Comparison of ENCODE assay signal across 9 mouse cellular contexts in genomic region chr6:86694465-86694864, GRCm38 (mm10). TPM values are rescaled to one million over a fixed set of nuclear protein-coding genes. Genes with fewer than 3 reads are reported as not detected.
DNase-seq lines count a peak whose midpoint lies in the region; ATAC-seq and TF ChIP-seq lines count a peak whose summit lies in the region.
"Had no signal": no experiment of that assay in that cellular context is flagged by ENCODE, and none has a peak within 500 bp of the region (broad histone marks: within the 10 kb centered on the region; RNA-seq: fewer than 3 reads in every experiment).

No protein-coding gene starts in this region.

- intact Hi-C loops in heart, postnatal 14 days (cut with DNase I): no loop called here

- H3K4me2 ChIP-seq in heart, embryonic 11.5 days: no peak overlapping the region
- H3K4me2 ChIP-seq: embryonic facial prominence, embryonic 15.5 days had no signal

- H3K27ac ChIP-seq in heart, embryonic 11.5 days (ENCODE audit: low read depth, low read length): no peak overlapping the region
- no peak overlapping the region for H3K27ac ChIP-seq in cortical plate, adult 2 months (ENCODE audit: insufficient read depth, low read length)
- H3K27ac ChIP-seq in thymus, adult 2 months (ENCODE audit: control insufficient read depth, insufficient read depth, low read length): no peak overlapping the region
- H3K27ac ChIP-seq: embryonic facial prominence, embryonic 15.5 days had no signal

- H3K4me1 ChIP-seq in heart, embryonic 11.5 days (ENCODE audit: control insufficient read depth, insufficient read depth, low read length): no peaks in the 10 kb centered on the region
- H3K4me1 ChIP-seq in cortical plate, adult 2 months (ENCODE audit: control insufficient read depth, insufficient read depth, low read length): no peaks in the 10 kb centered on the region
- H3K4me1 ChIP-seq in thymus, adult 2 months (replicated peaks; ENCODE audit: control insufficient read depth, insufficient read depth, low read length): no peaks in the 10 kb centered on the region
- H3K4me1 ChIP-seq: embryonic facial prominence, embryonic 15.5 days had no signal

- peak; percentile 60 for TF ChIP-seq CTCF in cortical plate, adult 2 months (IDR thresholded peaks at IDR 0.05; ENCODE audit: extremely low read depth, insufficient read depth, low read length)
- peak; percentile 25; the same call in 1 of the 2 replicates for TF ChIP-seq CTCF in thymus, adult 2 months (IDR thresholded peaks at IDR 0.05; ENCODE audit: borderline replicate concordance, control insufficient read depth, extremely low read depth, insufficient read depth, low read length, poor library complexity)

- no peak overlapping the region for H3K4me3 ChIP-seq in heart, embryonic 11.5 days (ENCODE audit: low read depth, low read length)
- H3K4me3 ChIP-seq in cortical plate, adult 2 months (ENCODE audit: insufficient read depth, low read length): no peak overlapping the region
- H3K4me3 ChIP-seq in thymus, adult 2 months (ENCODE audit: control insufficient read depth, insufficient read depth, low read length): no peak overlapping the region
- H3K4me3 ChIP-seq: embryonic facial prominence, embryonic 15.5 days had no signal

- H3K36me3 ChIP-seq in heart, embryonic 11.5 days (ENCODE audit: control insufficient read depth, insufficient read depth, low read length): peaks cover 6% of the 10 kb centered on the region; the same call in 1 of the 2 replicates
- peaks cover 47% of the 10 kb centered on the region for H3K36me3 ChIP-seq in thymus, adult 2 months (ENCODE audit: control insufficient read depth, insufficient read depth, low read length)

- H3K27me3 ChIP-seq in heart, embryonic 11.5 days (ENCODE audit: control insufficient read depth, insufficient read depth, low read length): no peaks in the 10 kb centered on the region
- no peaks in the 10 kb centered on the region for H3K27me3 ChIP-seq in thymus, adult 2 months (ENCODE audit: control insufficient read depth, insufficient read depth, low read length)
- H3K27me3 ChIP-seq: embryonic facial prominence, embryonic 15.5 days had no signal

- peak; percentile 30 to 65 for DNase-seq in heart, postnatal 14 days
- DNase-seq in CD4-positive helper T cell, adult 2 months (ENCODE audit: low read depth, low spot score): peak; percentile 73
- DNase-seq in adipocyte (ENCODE audit: low spot score): peak; percentile 64
- peak; percentile 56 for DNase-seq in kidney, postnatal 14 days
- DNase-seq in thymus, adult 2 months: peak; percentile 67

- H3K9me3 ChIP-seq in heart, embryonic 11.5 days (replicated peaks; ENCODE audit: control insufficient read depth, low read length): no peaks in the 10 kb centered on the region
- H3K9me3 ChIP-seq: embryonic facial prominence, embryonic 15.5 days had no signal

- H3K9ac ChIP-seq in heart, embryonic 11.5 days (ENCODE audit: low read depth, low read length): no peak overlapping the region
- H3K9ac ChIP-seq: embryonic facial prominence, embryonic 15.5 days had no signal

- ATAC-seq in heart, embryonic 11.5 days (replicated peaks; ENCODE audit: insufficient number of reproducible peaks, low FRiP score, low TSS enrichment): no peak
- ATAC-seq in megakaryocyte progenitor cell, adult 5-6 weeks (replicated peaks; ENCODE audit: poor library complexity): peak; percentile 90

- no peak for TF ChIP-seq POLR2A in cortical plate, adult 2 months (IDR thresholded peaks at IDR 0.05; ENCODE audit: extremely low read depth, insufficient read depth, low read length)
- no peak for TF ChIP-seq POLR2A in thymus, adult 2 months (IDR thresholded peaks at IDR 0.05; ENCODE audit: control insufficient read depth, extremely low read depth, insufficient read depth, low read length, poor library complexity)

RNA-seq across cellular contexts. Expression of gene Snrnp27, which starts 10.1 kb away (rescaled TPM):
- 10 to 100 TPM; 40.1 to 45.9 TPM for total RNA-seq in heart, postnatal 14 days (2021)
- 97.6 and 109 TPM in 2 replicates for polyA plus RNA-seq in heart, embryonic 11.5 days (2014; fragmentation: Nextera tagmentation; extraction: Ambion mirVana)
- polyA plus RNA-seq in cortical plate, adult 2 months (2012; rRNA removed): 55.2 and 59.4 TPM in 2 replicates
- total RNA-seq in megakaryocyte progenitor cell, adult 5-6 weeks (2015): 80.1 and 86.4 TPM in 2 replicates
- total RNA-seq in megakaryocyte progenitor cell, adult 5-6 weeks (2017): 87.2 and 125 TPM in 2 replicates
- polyA plus RNA-seq in thymus, adult 2 months (2012; rRNA removed): 14.0 and 14.5 TPM in 2 replicates

RNA-seq across cellular contexts. Expression of gene Mxd1, which starts 25.5 kb away (rescaled TPM):
- 1 to 10 TPM; 7.8 to 8.0 TPM for total RNA-seq in heart, postnatal 14 days (2021)
- 9.5 and 12.6 TPM in 2 replicates for polyA plus RNA-seq in heart, embryonic 11.5 days (2014; fragmentation: Nextera tagmentation; extraction: Ambion mirVana)
- 20.6 and 20.8 TPM in 2 replicates for polyA plus RNA-seq in cortical plate, adult 2 months (2012; rRNA removed)
- total RNA-seq in megakaryocyte progenitor cell, adult 5-6 weeks (2015): 17.6 and 19.4 TPM in 2 replicates
- total RNA-seq in megakaryocyte progenitor cell, adult 5-6 weeks (2017): 17.6 and 18.1 TPM in 2 replicates
- 28.6 and 31.0 TPM in 2 replicates for polyA plus RNA-seq in thymus, adult 2 months (2012; rRNA removed)

RNA-seq across cellular contexts. Expression of gene Gmcl1, which starts 38.7 kb away (rescaled TPM):
- total RNA-seq in heart, postnatal 14 days (2021): 1 to 10 TPM; 6.7 to 6.9 TPM
- 18.5 and 22.2 TPM in 2 replicates for polyA plus RNA-seq in heart, embryonic 11.5 days (2014; fragmentation: Nextera tagmentation; extraction: Ambion mirVana)
- polyA plus RNA-seq in cortical plate, adult 2 months (2012; rRNA removed): 27.9 and 28.6 TPM in 2 replicates
- 24.5 and 28.2 TPM in 2 replicates for total RNA-seq in megakaryocyte progenitor cell, adult 5-6 weeks (2015)
- total RNA-seq in megakaryocyte progenitor cell, adult 5-6 weeks (2017): 26.1 TPM in 2 replicates
- 17.3 and 24.2 TPM in 2 replicates for polyA plus RNA-seq in thymus, adult 2 months (2012; rRNA removed)
